Mouse (Mus musculus) thymus, adult 2 months (tissue): ENCODE data around the gene Tmem132e. TPM values are rescaled to one million over a fixed set of nuclear protein-coding genes. Genes with fewer than 3 reads are reported as not detected.

Source experiments
- DNase-seq: peaks from one replicate; pipeline ENCODE4 v3.0.0; 2021
- H3K27ac ChIP-seq: fragments of 200-500 bp; 2 replicates; pipeline ENCODE4 v1.5.1; 2012; ENCODE audit warnings: low read length, control low read depth; ENCODE audit not compliant: control insufficient read depth, insufficient read depth
- H3K27me3 ChIP-seq: fragments of 200-500 bp; 2 replicates; pipeline ENCODE4 v1.6.1; 2012; ENCODE audit warnings: mild to moderate bottlenecking, low read length, moderate library complexity, mixed read lengths; ENCODE audit not compliant: control insufficient read depth, insufficient read depth
- H3K36me3 ChIP-seq: fragments of 200-500 bp; 2 replicates; pipeline ENCODE4 v1.6.1; 2012; ENCODE audit warnings: mild to moderate bottlenecking, low read length, moderate library complexity; ENCODE audit not compliant: control insufficient read depth, insufficient read depth
- H3K4me1 ChIP-seq: fragments of 200-500 bp; replicated peaks from 2 replicates; pipeline ENCODE4 v1.6.1; 2012; ENCODE audit warnings: low read length; ENCODE audit not compliant: control insufficient read depth, insufficient read depth
- H3K4me3 ChIP-seq: fragments of 200-500 bp; 2 replicates; pipeline ENCODE4 v1.5.1; 2012; ENCODE audit warnings: mild to moderate bottlenecking, low read length, control low read depth, moderate library complexity; ENCODE audit not compliant: control insufficient read depth, insufficient read depth
- CTCF ChIP-seq: fragments of 200-500 bp; IDR thresholded peaks from 2 replicates; pipeline ENCODE4 v1.5.1; 2012; ENCODE audit warnings: mild to moderate bottlenecking, control low read depth, low read length, moderate library complexity, borderline replicate concordance; ENCODE audit not compliant: control insufficient read depth, poor library complexity, insufficient read depth; ENCODE audit errors: extremely low read depth
- POLR2A ChIP-seq: fragments of 200-500 bp; IDR thresholded peaks from 2 replicates; pipeline ENCODE4 v1.6.1; 2012; ENCODE audit warnings: mild to moderate bottlenecking, low read length, control low read depth, moderate library complexity; ENCODE audit not compliant: control insufficient read depth, poor library complexity, insufficient read depth; ENCODE audit errors: extremely low read depth
- WGBS: fragments of 180-500 bp; shearing (Covaris S2); methylation state at CpG from one replicate; pipeline ENCODE4 v1.1.7; 2018; 5-methylcytosine and 5-hydroxymethylcytosine counted together
- polyA plus RNA-seq: library from polyadenylated mRNA; depleted of rRNA; stranded (reverse); fragments of >200 nt; gene quantifications from 2 replicates; pipeline ENCODE4 v1.2.3, GENCODE M21; 2012

Tmem132e gene
- polyA plus RNA-seq, 1 experiment = 0.13 TPM

- 84% methylated on average over 4 of the region's 4 CpGs for WGBS
- DNase-seq = no peak
- Histone ChIP-seq H3K27me3 (no peaks in the 10 kb centered on the region), H3K36me3 (no peaks in the 10 kb centered on the region), H3K4me1 (no peaks in the 10 kb centered on the region), H3K4me3 (no peak overlapping the region), H3K27ac (no peak overlapping the region)
- TF ChIP-seq CTCF (no peak), POLR2A (no peak)
Observed at GRCm38 (mm10) chr11:82371577-82371976, 17.1 kb upstream of the Tmem132e start.

GRCm38 (mm10) chr11:82380606-82381202 lies 8.0 kb upstream of the Tmem132e start:
- Histone ChIP-seq H3K4me1 (no peaks in the 10 kb centered on the region), H3K27me3 (no peaks in the 10 kb centered on the region), H3K4me3 (no peak overlapping the region), H3K27ac (no peak overlapping the region), H3K36me3 (no peaks in the 10 kb centered on the region)
- TF ChIP-seq POLR2A = no peak
- DNase-seq = no peak
- WGBS = 77% methylated on average over 3 of the region's 3 CpGs

- TF ChIP-seq CTCF = no peak
- TF ChIP-seq POLR2A = no peak
- Histone ChIP-seq H3K27me3 (peaks cover 4% of the 10 kb centered on the region; the same call in 1 of the 2 replicates), H3K4me3 (no peak overlapping the region), H3K36me3 (no peaks in the 10 kb centered on the region), H3K27ac (no peak overlapping the region), H3K4me1 (no peaks in the 10 kb centered on the region)
- 3% methylated on average over 43 of the region's 51 CpGs for WGBS
- no peak for DNase-seq
Observed at GRCm38 (mm10) chr11:82386970-82387540, 1.6 kb upstream of the Tmem132e start.

GRCm38 (mm10) chr11:82387711-82388341 lies 874 bp upstream of the Tmem132e start:
- Histone ChIP-seq H3K4me1 (no peaks in the 10 kb centered on the region), H3K4me3 (no peak overlapping the region), H3K27me3 (peaks cover 4% of the 10 kb centered on the region; the same call in 1 of the 2 replicates), H3K36me3 (no peaks in the 10 kb centered on the region), H3K27ac (no peak overlapping the region)
- TF ChIP-seq CTCF = no peak
- no peak for TF ChIP-seq POLR2A
- DNase-seq = no peak
- 6% methylated on average over 47 of the region's 47 CpGs for WGBS

- no peak for DNase-seq
- Histone ChIP-seq H3K27ac (no peak overlapping the region), H3K36me3 (no peaks in the 10 kb centered on the region), H3K27me3 (peaks cover 4% of the 10 kb centered on the region; the same call in 1 of the 2 replicates), H3K4me3 (no peak overlapping the region), H3K4me1 (no peaks in the 10 kb centered on the region)
- TF ChIP-seq CTCF (no peak), POLR2A (no peak)
- 6% methylated on average over 69 of the region's 69 CpGs for WGBS
Observed at GRCm38 (mm10) chr11:82389396-82390291, 944 bp downstream of the Tmem132e start.

- H3K27me3 ChIP-seq = peaks cover 4% of the 10 kb centered on the region; the same call in 1 of the 2 replicates
- 57% methylated on average over 3 of the region's 3 CpGs for WGBS
- no peak for TF ChIP-seq CTCF
- TF ChIP-seq POLR2A = no peak
- no peak overlapping the region for H3K27ac ChIP-seq
- H3K4me1 ChIP-seq = no peaks in the 10 kb centered on the region
- DNase-seq = no peak
- no peaks in the 10 kb centered on the region for H3K36me3 ChIP-seq
- no peak overlapping the region for H3K4me3 ChIP-seq
Observed at GRCm38 (mm10) chr11:82392341-82392740, 3.6 kb downstream of the Tmem132e start.
